ENCODE assay signal across 21 mouse cellular contexts in the genomic region with DNA sequence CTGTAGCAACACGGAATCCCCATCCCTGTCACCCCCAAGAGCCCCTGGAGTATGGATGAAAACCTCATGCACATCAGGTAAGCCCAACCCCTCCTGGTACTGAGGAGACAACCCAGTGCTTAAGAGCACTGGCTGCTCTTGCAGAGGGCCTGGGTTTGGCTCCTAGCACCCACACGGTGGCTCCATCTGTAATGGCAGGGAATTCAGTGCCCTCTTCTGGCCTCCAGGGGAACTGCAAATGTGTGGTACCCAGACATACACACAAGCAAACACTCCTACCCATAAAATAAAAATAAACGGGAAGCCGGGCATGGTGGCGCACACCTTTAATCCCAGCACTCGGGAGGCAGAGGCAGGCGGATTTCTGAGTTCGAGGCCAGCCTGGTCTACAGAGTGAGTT. TPM values are rescaled to one million over a fixed set of nuclear protein-coding genes. Genes with fewer than 3 reads are reported as not detected.
A peak's percentile ranks its signal among the peaks of the same experiment; 100 is the strongest.
DNase-seq lines count a peak whose midpoint lies in the region; ATAC-seq and TF ChIP-seq lines count a peak whose summit lies in the region.
"Had no signal": no experiment of that assay in that cellular context is flagged by ENCODE, and none has a peak within 500 bp of the region (broad histone marks: within the 10 kb centered on the region; RNA-seq: fewer than 3 reads in every experiment).

No protein-coding gene starts in this region.

- H3K36me3 ChIP-seq in liver, adult 2 months (ENCODE audit: control insufficient read depth, insufficient read depth, low read length), result peaks cover 81% of the 10 kb centered on the region
- H3K36me3 ChIP-seq in liver, embryonic 11.5 days (ENCODE audit: control insufficient read depth, insufficient read depth, low read length), result no peaks in the 10 kb centered on the region; the same call in 1 of the 2 replicates
- H3K36me3 ChIP-seq: embryonic facial prominence, embryonic 10.5 days; kidney, embryonic 15.5 days; limb, embryonic 12.5 days; stomach, embryonic 15.5 days had no signal

- H3K27me3 ChIP-seq in liver, adult 2 months (ENCODE audit: control insufficient read depth, insufficient read depth, low read length), result no peaks in the 10 kb centered on the region
- no peaks in the 10 kb centered on the region for H3K27me3 ChIP-seq in liver, embryonic 11.5 days (replicated peaks; ENCODE audit: control insufficient read depth, insufficient read depth, low read length)
- H3K27me3 ChIP-seq: stomach, embryonic 15.5 days had no signal

- TF ChIP-seq POLR2A in liver, adult 2 months (IDR thresholded peaks at IDR 0.05; ENCODE audit: extremely low read depth, insufficient read depth, low read length), result no peak
- no peak for TF ChIP-seq POLR2A in brain, embryonic 14.5 days (IDR thresholded peaks at IDR 0.05; ENCODE audit: borderline replicate concordance, extremely low read depth, insufficient read depth, insufficient read length, poor library complexity, severe bottlenecking)

- no peaks in the 10 kb centered on the region for H3K79me2 ChIP-seq in liver, adult 2 months (ENCODE audit: control insufficient read depth, insufficient read depth, low read length)

- DNase-seq in CD4-positive, CD25-positive, alpha-beta regulatory T cell, adult 2 months (ENCODE audit: low read depth, low spot score), result peak; percentile 31
- no peak for DNase-seq in liver, adult 2 months (ENCODE audit: extremely low read depth, low read depth, low spot score)
- DNase-seq in liver, embryonic 11.5 days (ENCODE audit: low spot score), result no peak
- peak; percentile 19 for DNase-seq in A20 (ENCODE audit: low read depth, low spot score)
- DNase-seq in brain, embryonic 14.5 days (ENCODE audit: low read depth), result no peak
- DNase-seq in spleen, adult 12 weeks (ENCODE audit: low spot score), result no peak
- no peak for DNase-seq in thymus, adult 18-20 months
- DNase-seq: adrenal gland, postnatal 14 days; cerebellum, adult 2 months; heart, adult 11 months; thymus, postnatal 25 days had no signal

- H3K9me3 ChIP-seq in liver, embryonic 11.5 days (ENCODE audit: control insufficient read depth, low read length), result no peaks in the 10 kb centered on the region
- H3K9me3 ChIP-seq: embryonic facial prominence, embryonic 10.5 days; kidney, embryonic 15.5 days; limb, embryonic 12.5 days; stomach, embryonic 15.5 days had no signal

- H3K27ac ChIP-seq in liver, adult 2 months (replicated peaks; ENCODE audit: insufficient read depth, low read depth, low read length), result no peak overlapping the region
- no peak overlapping the region for H3K27ac ChIP-seq in liver, embryonic 11.5 days (ENCODE audit: low read depth, low read length)
- H3K27ac ChIP-seq: kidney, embryonic 15.5 days; limb, embryonic 12.5 days; stomach, embryonic 15.5 days had no signal

- peak; percentile 54 for TF ChIP-seq CTCF in liver, adult 2 months (IDR thresholded peaks at IDR 0.05; ENCODE audit: low read depth, low read length)
- TF ChIP-seq CTCF in brain, embryonic 14.5 days (IDR thresholded peaks at IDR 0.05; ENCODE audit: borderline replicate concordance, extremely low read depth, insufficient read depth, insufficient read length), result peak; percentile 18; the same call in 1 of the 2 replicates

- peaks cover 6% of the 10 kb centered on the region; the same call in 1 of the 2 replicates for H3K4me1 ChIP-seq in liver, adult 2 months (ENCODE audit: control insufficient read depth, insufficient read depth, low read length)
- H3K4me1 ChIP-seq in liver, embryonic 11.5 days (replicated peaks; ENCODE audit: control insufficient read depth, insufficient read depth, low read length), result no peaks in the 10 kb centered on the region
- H3K4me1 ChIP-seq: megakaryocyte, embryonic 14.5 days; stomach, embryonic 15.5 days had no signal

- no peak overlapping the region for H3K9ac ChIP-seq in liver, adult 2 months (ENCODE audit: low read depth, low read length)
- H3K9ac ChIP-seq in liver, embryonic 11.5 days (ENCODE audit: low read depth, low read length), result no peak overlapping the region
- H3K9ac ChIP-seq: kidney, embryonic 15.5 days; limb, embryonic 12.5 days; stomach, embryonic 15.5 days had no signal

- H3K4me3 ChIP-seq in liver, adult 2 months (ENCODE audit: insufficient read depth, low read depth, low read length), result no peak overlapping the region
- no peak overlapping the region for H3K4me3 ChIP-seq in liver, embryonic 11.5 days (ENCODE audit: low read depth, low read length)
- H3K4me3 ChIP-seq: embryonic facial prominence, embryonic 10.5 days; erythroblast, embryonic 14.5 days; kidney, embryonic 15.5 days; limb, embryonic 12.5 days; megakaryocyte, embryonic 14.5 days; stomach, embryonic 15.5 days had no signal

- H3K4me2 ChIP-seq in liver, embryonic 11.5 days, result no peak overlapping the region
- H3K4me2 ChIP-seq: kidney, embryonic 15.5 days; limb, embryonic 12.5 days; stomach, embryonic 15.5 days had no signal

- WGBS in liver, adult 2 months, result 79% methylated on average over 8 of the region's 8 CpGs
- 91% methylated on average over 8 of the region's 8 CpGs for WGBS in liver, embryonic 11.5 days

- ATAC-seq in CD4-positive, CD25-positive, alpha-beta regulatory T cell, adult 4 months, result no peak
- no peak for ATAC-seq in liver, embryonic 11.5 days (replicated peaks; ENCODE audit: low FRiP score)
- ATAC-seq: forebrain, embryonic 16.5 days; inflammation-experienced regulatory T-cells, adult 6 months; midbrain, embryonic 16.5 days had no signal

RNA-seq across cellular contexts. Expression of a gene that starts 22.3 kb away (rescaled TPM):
- 100 to 1,000 TPM; 415 to 537 TPM for polyA plus RNA-seq in CD4-positive, CD25-positive, alpha-beta regulatory T cell, adult 4 months (2017; shearing (Covaris generic))
- total RNA-seq in liver, adult 2 months (2014; rRNA removed), result 3,064 and 4,344 TPM in 2 replicates
- 3,470 and 3,993 TPM in 2 replicates for polyA plus RNA-seq in liver, adult 2 months (2012; rRNA removed)
- polyA plus RNA-seq in liver, embryonic 11.5 days (2014; fragmentation: Nextera tagmentation; extraction: Ambion mirVana), result 65.1 and 72.4 TPM in 2 replicates
- 6.8 and 8.5 TPM in 2 replicates for polyA plus RNA-seq in brain, embryonic 14.5 days (2012; rRNA removed)

Comparison
In these comparisons a context has a peak if more than half of its experiments do, and no peak if none do; other contexts are left out.
1. DNase-seq: peak in CD4-positive, CD25-positive, alpha-beta regulatory T cell, adult 2 months (single experiment) and A20 (single experiment); none in liver, adult 2 months (single experiment), liver, embryonic 11.5 days (single experiment), brain, embryonic 14.5 days (single experiment), spleen, adult 12 weeks (single experiment) and thymus, adult 18-20 months (0 of 2).